Mouse (Mus musculus): Measurements from ENCODE around the gene Narf. TPM values are rescaled to one million over a fixed set of nuclear protein-coding genes. Genes with fewer than 3 reads are reported as not detected.

The Narf gene
- polyA plus RNA-seq, 1 experiment from 2014 or later = 95.5 TPM

GRCm38 (mm10) chr11:121259160-121260100 lies 22.4 kb downstream of the Narf start, which contains the start of gene Foxk2:
Gene Foxk2 (plus strand): TSS chr11:121259990.
- Histone ChIP-seq H3K36me3 (peaks cover 44% of the 10 kb centered on the region), H3K27ac (peak within 1 kb of the TSS; percentile 97), H3K4me1 (replicated peaks) (peaks cover 36% of the 10 kb centered on the region), H3K9ac (peak within 1 kb of the TSS; percentile 99), H3K27me3 (no peaks in the 10 kb centered on the region), H3K4me3 (peak within 1 kb of the TSS; percentile 100), H3K9me3 (no peaks in the 10 kb centered on the region), H3K4me2 (peak within 1 kb of the TSS; percentile 89)
- WGBS = under 1% methylated on average over 78 of the region's 91 CpGs
- peak; percentile 97 for ATAC-seq (ENCODE audit: low FRiP score)

GRCm38 (mm10) chr11:121260211-121260906 lies 23.3 kb downstream of the Narf start:
- ATAC-seq (ENCODE audit: low FRiP score) = peak; percentile 18
- peak overlapping the region; percentile 99 for H3K9ac ChIP-seq
- peaks cover 42% of the 10 kb centered on the region for H3K36me3 ChIP-seq
- peak overlapping the region; percentile 89 for H3K4me2 ChIP-seq
- WGBS = under 1% methylated on average over 52 of the region's 60 CpGs
- peaks cover 36% of the 10 kb centered on the region for H3K4me1 ChIP-seq (replicated peaks)
- peak overlapping the region; percentile 100 for H3K4me3 ChIP-seq
- H3K9me3 ChIP-seq = no peaks in the 10 kb centered on the region
- H3K27me3 ChIP-seq = no peaks in the 10 kb centered on the region
- H3K27ac ChIP-seq = peak overlapping the region; percentile 97

- 49% methylated on average over 2 of the region's 2 CpGs for WGBS
- ATAC-seq (ENCODE audit: low FRiP score) = no peak
- Histone ChIP-seq H3K9me3 (no peaks in the 10 kb centered on the region), H3K27me3 (no peaks in the 10 kb centered on the region), H3K36me3 (peaks cover 40% of the 10 kb centered on the region), H3K4me2 (peak overlapping the region; percentile 89), H3K4me1 (replicated peaks) (peaks cover 36% of the 10 kb centered on the region), H3K4me3 (peak overlapping the region; percentile 100), H3K27ac (peak overlapping the region; percentile 97; the same call in 1 of the 2 replicates), H3K9ac (peak overlapping the region; percentile 99)
Measured at GRCm38 (mm10) chr11:121261074-121261473, 24.0 kb downstream of the Narf start.

GRCm38 (mm10) chr11:121277516-121277915 lies 40.5 kb downstream of the Narf start:
- peaks cover 12% of the 10 kb centered on the region for H3K36me3 ChIP-seq
- no peak overlapping the region for H3K27ac ChIP-seq
- no peak overlapping the region for H3K4me3 ChIP-seq
- H3K9ac ChIP-seq = no peak overlapping the region
- no peak for ATAC-seq (ENCODE audit: low FRiP score)
- no peaks in the 10 kb centered on the region for H3K9me3 ChIP-seq
- no peaks in the 10 kb centered on the region for H3K27me3 ChIP-seq
- peaks cover 10% of the 10 kb centered on the region; the same call in 1 of the 2 replicates for H3K4me1 ChIP-seq (replicated peaks)
- no peak overlapping the region for H3K4me2 ChIP-seq
- WGBS = 90% methylated on average over 8 of the region's 8 CpGs

- H3K9ac ChIP-seq = no peak overlapping the region
- no peak for ATAC-seq (ENCODE audit: low FRiP score)
- H3K27ac ChIP-seq = no peak overlapping the region
- H3K4me2 ChIP-seq = no peak overlapping the region
- no peaks in the 10 kb centered on the region for H3K27me3 ChIP-seq
- no peaks in the 10 kb centered on the region for H3K9me3 ChIP-seq
- H3K4me1 ChIP-seq (replicated peaks) = peaks cover 10% of the 10 kb centered on the region; the same call in 1 of the 2 replicates
- peaks cover 8% of the 10 kb centered on the region for H3K36me3 ChIP-seq
- 92% methylated on average over 3 of the region's 3 CpGs for WGBS
- no peak overlapping the region for H3K4me3 ChIP-seq
Measured at GRCm38 (mm10) chr11:121278011-121278410, 41.0 kb downstream of the Narf start.

- Histone ChIP-seq H3K36me3 (peaks cover 30% of the 10 kb centered on the region), H3K4me1 (replicated peaks) (peaks cover 6% of the 10 kb centered on the region; the same call in 1 of the 2 replicates), H3K4me2 (no peak overlapping the region), H3K4me3 (no peak overlapping the region), H3K27ac (no peak overlapping the region), H3K9ac (no peak overlapping the region), H3K9me3 (no peaks in the 10 kb centered on the region), H3K27me3 (no peaks in the 10 kb centered on the region)
- ATAC-seq (ENCODE audit: low FRiP score) = no peak
- WGBS = 90% methylated on average over 6 of the region's 6 CpGs
Measured at GRCm38 (mm10) chr11:121282911-121283310, 45.9 kb downstream of the Narf start.

- no peak for ATAC-seq (ENCODE audit: low FRiP score)
- no peaks in the 10 kb centered on the region for H3K27me3 ChIP-seq
- WGBS = 93% methylated on average over 3 of the region's 3 CpGs
- no peak overlapping the region for H3K4me3 ChIP-seq
- no peaks in the 10 kb centered on the region for H3K4me1 ChIP-seq (replicated peaks)
- H3K9ac ChIP-seq = no peak overlapping the region
- no peaks in the 10 kb centered on the region for H3K9me3 ChIP-seq
- H3K27ac ChIP-seq = no peak overlapping the region
- H3K4me2 ChIP-seq = no peak overlapping the region
- peaks cover 81% of the 10 kb centered on the region for H3K36me3 ChIP-seq
Measured at GRCm38 (mm10) chr11:121289859-121290258, 52.8 kb downstream of the Narf start.

- WGBS = 95% methylated on average over 5 of the region's 5 CpGs
- Histone ChIP-seq H3K9me3 (no peaks in the 10 kb centered on the region), H3K27me3 (no peaks in the 10 kb centered on the region), H3K9ac (no peak overlapping the region; the same call in 1 of the 2 replicates), H3K36me3 (peaks cover 79% of the 10 kb centered on the region), H3K27ac (no peak overlapping the region), H3K4me2 (no peak overlapping the region), H3K4me1 (replicated peaks) (no peaks in the 10 kb centered on the region), H3K4me3 (no peak overlapping the region)
- no peak for ATAC-seq (ENCODE audit: low FRiP score)
Measured at GRCm38 (mm10) chr11:121294771-121295170, 57.7 kb downstream of the Narf start.

- Histone ChIP-seq H3K9me3 (no peaks in the 10 kb centered on the region), H3K27me3 (no peaks in the 10 kb centered on the region), H3K9ac (no peak overlapping the region), H3K4me2 (no peak overlapping the region), H3K4me1 (replicated peaks) (no peaks in the 10 kb centered on the region), H3K36me3 (peaks cover 89% of the 10 kb centered on the region), H3K4me3 (no peak overlapping the region), H3K27ac (no peak overlapping the region)
- no peak for ATAC-seq (ENCODE audit: low FRiP score)
- WGBS = 93% methylated on average over 8 of the region's 8 CpGs
Measured at GRCm38 (mm10) chr11:121298493-121298892, 61.4 kb downstream of the Narf start.

GRCm38 (mm10) chr11:121300265-121300664 lies 63.2 kb downstream of the Narf start:
- no peak for ATAC-seq (ENCODE audit: low FRiP score)
- WGBS = 94% methylated on average over 9 of the region's 9 CpGs
- Histone ChIP-seq H3K9ac (no peak overlapping the region), H3K4me1 (replicated peaks) (no peaks in the 10 kb centered on the region), H3K4me3 (no peak overlapping the region), H3K9me3 (no peaks in the 10 kb centered on the region), H3K36me3 (peaks cover 90% of the 10 kb centered on the region), H3K27me3 (no peaks in the 10 kb centered on the region), H3K27ac (no peak overlapping the region), H3K4me2 (no peak overlapping the region)

GRCm38 (mm10) chr11:121305371-121305770 lies 68.3 kb downstream of the Narf start:
- H3K27me3 ChIP-seq = no peaks in the 10 kb centered on the region
- H3K9ac ChIP-seq = no peak overlapping the region
- peaks cover 4% of the 10 kb centered on the region; the same call in 1 of the 2 replicates for H3K9me3 ChIP-seq
- no peak for ATAC-seq (ENCODE audit: low FRiP score)
- peaks cover 83% of the 10 kb centered on the region for H3K36me3 ChIP-seq
- H3K4me2 ChIP-seq = no peak overlapping the region
- 89% methylated on average over 6 of the region's 6 CpGs for WGBS
- no peaks in the 10 kb centered on the region for H3K4me1 ChIP-seq (replicated peaks)
- H3K27ac ChIP-seq = no peak overlapping the region; the same call in 1 of the 2 replicates
- H3K4me3 ChIP-seq = no peak overlapping the region

Data from hindbrain, embryonic 13.5 days (tissue).